Mouse (Mus musculus): ENCODE data around the gene Tspan18. TPM values are rescaled to one million over a fixed set of nuclear protein-coding genes. Genes with fewer than 3 reads are reported as not detected.

The Tspan18 gene
- polyA plus RNA-seq, 1 experiment: 10.6 TPM

- no peak for TF ChIP-seq POLR2A (IDR thresholded peaks at IDR 0.05; ENCODE audit: low read depth, low read length)
- TF ChIP-seq CTCF (IDR thresholded peaks at IDR 0.05; ENCODE audit: extremely low read depth, insufficient read depth, insufficient read length, insufficient replicate concordance): no peak
- WGBS: 9% methylated on average over 41 of the region's 41 CpGs
- H3K27ac ChIP-seq (ENCODE audit: insufficient read depth, low read length): no peak overlapping the region
- no peaks in the 10 kb centered on the region for H3K36me3 ChIP-seq (ENCODE audit: control insufficient read depth, insufficient read depth, low read length)
- H3K4me3 ChIP-seq (ENCODE audit: extremely low read depth, insufficient read depth, insufficient read length): peak overlapping the region; percentile 40; the same call in 1 of the 2 replicates
- peaks cover 17% of the 10 kb centered on the region; the same call in 1 of the 2 replicates for H3K4me1 ChIP-seq (ENCODE audit: control insufficient read depth, insufficient read depth, insufficient read length)
- no peaks in the 10 kb centered on the region for H3K27me3 ChIP-seq (ENCODE audit: control insufficient read depth, insufficient read depth, low read length)
- peak in 1 of 2 experiments; percentile 46 for DNase-seq (ENCODE audit: low read depth in 1 of 2, low spot score in 2 of 2)
Measured at GRCm38 (mm10) chr2:93180077-93180844, 154.0 kb downstream of the Tspan18 start.

- Histone ChIP-seq H3K27me3 (ENCODE audit: control insufficient read depth, insufficient read depth, low read length) (no peaks in the 10 kb centered on the region), H3K36me3 (ENCODE audit: control insufficient read depth, insufficient read depth, low read length) (no peaks in the 10 kb centered on the region), H3K4me1 (ENCODE audit: control insufficient read depth, insufficient read depth, insufficient read length) (peaks cover 17% of the 10 kb centered on the region; the same call in 1 of the 2 replicates), H3K4me3 (ENCODE audit: extremely low read depth, insufficient read depth, insufficient read length) (no peak overlapping the region), H3K27ac (ENCODE audit: insufficient read depth, low read length) (no peak overlapping the region)
- WGBS: 89% methylated on average over 5 of the region's 5 CpGs
- no peak for DNase-seq (ENCODE audit: low read depth in 1 of 2, low spot score in 2 of 2)
- TF ChIP-seq POLR2A (IDR thresholded peaks at IDR 0.05; ENCODE audit: low read depth, low read length) (no peak), CTCF (IDR thresholded peaks at IDR 0.05; ENCODE audit: extremely low read depth, insufficient read depth, insufficient read length, insufficient replicate concordance) (no peak)
Measured at GRCm38 (mm10) chr2:93179603-93180002, 154.7 kb downstream of the Tspan18 start.

DNA sequence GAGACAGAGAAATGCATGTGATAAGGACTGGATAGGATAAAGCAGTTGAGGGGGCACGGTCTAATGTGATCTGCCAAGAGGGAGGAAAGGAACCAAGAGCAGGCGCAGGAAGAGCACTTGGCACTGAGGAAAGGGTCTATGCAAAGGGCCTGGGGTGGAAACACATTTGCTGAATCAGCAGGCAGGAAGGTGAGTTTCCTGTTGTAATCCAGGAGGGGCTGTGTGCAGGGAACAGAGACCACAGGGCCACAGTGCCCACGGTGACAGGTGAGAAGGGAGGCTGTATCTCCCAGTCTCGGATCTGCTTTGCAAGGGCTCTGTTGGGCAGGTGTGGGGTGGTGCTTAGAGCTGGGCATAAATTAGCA lies 156.0 kb downstream of the Tspan18 start:
- 63% methylated on average over 4 of the region's 4 CpGs for WGBS
- no peak for TF ChIP-seq POLR2A (IDR thresholded peaks at IDR 0.05; ENCODE audit: low read depth, low read length)
- no peak for TF ChIP-seq CTCF (IDR thresholded peaks at IDR 0.05; ENCODE audit: extremely low read depth, insufficient read depth, insufficient read length, insufficient replicate concordance)
- no peak for DNase-seq (ENCODE audit: low read depth in 1 of 2, low spot score in 2 of 2)
- no peaks in the 10 kb centered on the region for H3K27me3 ChIP-seq (ENCODE audit: control insufficient read depth, insufficient read depth, low read length)
- no peak overlapping the region for H3K27ac ChIP-seq (ENCODE audit: insufficient read depth, low read length)
- H3K36me3 ChIP-seq (ENCODE audit: control insufficient read depth, insufficient read depth, low read length): no peaks in the 10 kb centered on the region
- H3K4me3 ChIP-seq (ENCODE audit: extremely low read depth, insufficient read depth, insufficient read length): no peak overlapping the region
- H3K4me1 ChIP-seq (ENCODE audit: control insufficient read depth, insufficient read depth, insufficient read length): peaks cover 17% of the 10 kb centered on the region; the same call in 1 of the 2 replicates

- no peak overlapping the region for H3K4me3 ChIP-seq (ENCODE audit: extremely low read depth, insufficient read depth, insufficient read length)
Measured at GRCm38 (mm10) chr2:93177668-93178312, 156.5 kb downstream of the Tspan18 start.

DNA sequence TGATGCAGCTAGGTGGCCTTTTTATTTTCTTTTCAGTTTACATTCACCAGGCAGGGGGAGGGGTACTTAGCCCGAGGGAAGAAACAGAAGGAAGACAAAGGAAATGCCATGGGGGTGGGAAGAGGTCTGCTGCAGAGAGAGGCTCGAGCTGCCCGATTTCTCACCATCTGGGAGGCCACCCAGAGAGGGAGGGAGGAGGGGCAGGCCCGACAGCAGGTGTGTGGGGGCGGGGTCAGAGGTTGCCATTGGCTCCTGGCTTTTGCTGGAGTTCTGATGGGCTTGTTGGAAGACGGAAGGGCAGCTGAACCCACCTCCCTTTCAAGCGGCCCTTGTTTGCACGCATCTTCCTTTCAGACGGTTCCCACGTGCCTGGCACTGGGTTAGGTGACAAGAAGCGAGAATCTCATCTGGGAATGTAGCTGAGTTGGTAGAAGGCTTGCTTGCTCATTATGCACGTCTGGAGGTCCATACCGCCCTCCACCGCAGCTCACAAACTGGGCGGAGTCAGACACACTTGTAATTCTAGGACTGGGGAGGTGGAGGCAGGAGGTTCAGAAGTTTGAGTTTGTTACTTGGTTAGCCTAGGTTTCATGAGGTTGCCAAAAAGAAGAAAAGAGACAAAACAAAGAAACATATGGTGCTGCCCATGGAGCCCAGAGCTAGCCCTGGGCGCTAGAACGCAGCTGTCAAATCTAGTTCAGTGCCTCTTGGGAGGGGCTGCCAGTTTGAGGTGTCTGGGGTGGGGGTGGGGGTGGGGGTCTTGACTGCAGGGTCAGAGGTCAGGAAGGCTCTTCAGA lies 157.2 kb downstream of the Tspan18 start:
- no peaks in the 10 kb centered on the region for H3K36me3 ChIP-seq (ENCODE audit: control insufficient read depth, insufficient read depth, low read length)
- no peak for DNase-seq (ENCODE audit: low read depth in 1 of 2, low spot score in 2 of 2)
- H3K27ac ChIP-seq (ENCODE audit: insufficient read depth, low read length): no peak overlapping the region
- no peaks in the 10 kb centered on the region for H3K27me3 ChIP-seq (ENCODE audit: control insufficient read depth, insufficient read depth, low read length)
- H3K4me1 ChIP-seq (ENCODE audit: control insufficient read depth, insufficient read depth, insufficient read length): peaks cover 17% of the 10 kb centered on the region; the same call in 1 of the 2 replicates
- H3K4me3 ChIP-seq (ENCODE audit: extremely low read depth, insufficient read depth, insufficient read length): no peak overlapping the region
- TF ChIP-seq POLR2A (IDR thresholded peaks at IDR 0.05; ENCODE audit: low read depth, low read length) (no peak), CTCF (IDR thresholded peaks at IDR 0.05; ENCODE audit: extremely low read depth, insufficient read depth, insufficient read length, insufficient replicate concordance) (no peak)
- WGBS: 27% methylated on average over 17 of the region's 17 CpGs

More at GRCm38 (mm10) chr2:93177668-93178312, 156.5 kb downstream of the Tspan18 start:
- TF ChIP-seq CTCF (IDR thresholded peaks at IDR 0.05; ENCODE audit: extremely low read depth, insufficient read depth, insufficient read length, insufficient replicate concordance) (no peak), POLR2A (IDR thresholded peaks at IDR 0.05; ENCODE audit: low read depth, low read length) (no peak)
- Histone ChIP-seq H3K27ac (ENCODE audit: insufficient read depth, low read length) (no peak overlapping the region), H3K27me3 (ENCODE audit: control insufficient read depth, insufficient read depth, low read length) (no peaks in the 10 kb centered on the region), H3K36me3 (ENCODE audit: control insufficient read depth, insufficient read depth, low read length) (no peaks in the 10 kb centered on the region), H3K4me1 (ENCODE audit: control insufficient read depth, insufficient read depth, insufficient read length) (peaks cover 17% of the 10 kb centered on the region; the same call in 1 of the 2 replicates)
- WGBS: 90% methylated on average over 20 of the region's 20 CpGs
- no peak for DNase-seq (ENCODE audit: low read depth in 1 of 2, low spot score in 2 of 2)

GRCm38 (mm10) chr2:93176193-93176798 lies 158.0 kb downstream of the Tspan18 start:
- DNase-seq (ENCODE audit: low read depth in 1 of 2, low spot score in 2 of 2): no peak
- H3K4me3 ChIP-seq (ENCODE audit: extremely low read depth, insufficient read depth, insufficient read length): no peak overlapping the region
- H3K27me3 ChIP-seq (ENCODE audit: control insufficient read depth, insufficient read depth, low read length): no peaks in the 10 kb centered on the region
- H3K4me1 ChIP-seq (ENCODE audit: control insufficient read depth, insufficient read depth, insufficient read length): peaks cover 17% of the 10 kb centered on the region; the same call in 1 of the 2 replicates
- H3K36me3 ChIP-seq (ENCODE audit: control insufficient read depth, insufficient read depth, low read length): no peaks in the 10 kb centered on the region
- no peak for TF ChIP-seq POLR2A (IDR thresholded peaks at IDR 0.05; ENCODE audit: low read depth, low read length)
- TF ChIP-seq CTCF (IDR thresholded peaks at IDR 0.05; ENCODE audit: extremely low read depth, insufficient read depth, insufficient read length, insufficient replicate concordance): no peak
- H3K27ac ChIP-seq (ENCODE audit: insufficient read depth, low read length): no peak overlapping the region
- 72% methylated on average over 4 of the region's 4 CpGs for WGBS
